Mouse (Mus musculus) fat pad, adult 2 months (tissue): Measurements from ENCODE around the gene Fgfr2.

ENCODE experiments used
- DNase-seq: peaks from one replicate; pipeline ENCODE4 v3.0.0-alpha.2; 2011; ENCODE audit warnings: low read depth, low spot score; ENCODE audit errors: extremely low read depth

Fgfr2 gene

GRCm38 (mm10) chr7:133048085-133048630 is 75.0 kb downstream of the Fgfr2 start:
- DNase-seq: no peak

GRCm38 (mm10) chr7:133047287-133047686 is 75.9 kb downstream of the Fgfr2 start:
- no peak for DNase-seq

- peak; percentile 76 for DNase-seq
Measured at GRCm38 (mm10) chr7:133044721-133045120, 78.4 kb downstream of the Fgfr2 start.

- no peak for DNase-seq
Measured at GRCm38 (mm10) chr7:133041784-133042183, 81.4 kb downstream of the Fgfr2 start.

DNA sequence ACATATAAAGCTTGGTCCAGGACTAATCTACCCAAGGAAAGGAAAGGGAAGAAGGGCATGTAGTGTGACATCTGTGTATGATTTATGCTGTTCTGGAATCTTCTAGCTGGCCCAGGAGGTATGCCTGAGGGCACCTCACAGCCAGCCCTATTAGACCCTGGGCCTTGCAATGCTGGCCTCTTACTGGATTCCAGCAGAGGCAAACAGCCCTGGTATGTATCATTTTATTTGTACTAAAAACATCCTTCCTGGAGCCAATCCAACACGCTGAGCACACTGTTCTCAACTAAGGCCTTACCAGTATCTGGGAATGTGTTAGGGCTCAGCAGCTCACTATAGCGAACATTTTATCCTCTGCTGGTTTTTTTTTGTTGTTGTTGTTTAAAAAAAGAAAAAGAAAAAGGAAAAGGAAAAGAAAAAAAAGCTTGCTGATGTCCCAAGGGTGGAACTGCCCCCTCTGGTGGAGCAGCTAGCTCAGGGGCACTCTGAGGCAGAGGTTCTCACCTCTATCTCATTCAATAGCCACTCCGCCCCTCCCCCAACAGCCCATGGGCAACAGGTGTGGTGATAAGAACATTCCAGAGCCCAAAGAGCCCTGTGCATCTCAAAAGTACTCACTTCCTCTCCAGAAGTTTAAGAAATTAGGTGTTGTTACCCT is 82.3 kb downstream of the Fgfr2 start:
- no peak for DNase-seq

DNA sequence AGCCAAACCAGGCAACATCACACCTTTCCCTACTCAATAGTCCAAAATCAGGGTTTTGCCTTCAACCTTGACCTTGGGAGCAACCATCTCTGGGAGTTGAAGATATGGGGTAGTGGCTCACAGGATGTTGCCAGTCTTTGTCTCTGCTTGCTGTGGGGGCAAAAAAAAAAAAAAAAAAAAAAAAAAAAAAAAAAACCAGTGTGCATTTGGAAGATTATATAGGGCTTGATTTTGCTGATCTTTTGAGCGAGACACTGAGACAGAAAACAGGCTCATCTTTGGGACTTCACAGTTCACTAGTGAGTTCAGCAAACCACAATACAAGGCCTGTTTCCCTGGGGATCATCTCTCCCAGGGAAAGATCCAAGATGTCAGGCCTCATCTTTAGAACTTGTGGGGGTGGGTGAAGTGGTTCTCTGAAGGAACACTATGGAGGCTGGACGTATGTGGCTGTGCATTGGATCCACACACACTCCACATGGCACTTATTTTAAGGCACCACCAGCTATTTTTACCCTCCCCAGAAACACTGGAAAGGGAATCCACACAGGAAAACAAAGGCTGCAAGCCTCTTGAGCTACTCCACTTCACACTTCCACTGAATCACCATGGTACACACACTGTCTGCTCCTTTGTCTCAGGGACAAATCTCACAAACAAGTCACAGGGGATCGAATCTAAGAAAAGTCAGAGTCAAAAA is 83.4 kb downstream of the Fgfr2 start:
- no peak for DNase-seq

DNA sequence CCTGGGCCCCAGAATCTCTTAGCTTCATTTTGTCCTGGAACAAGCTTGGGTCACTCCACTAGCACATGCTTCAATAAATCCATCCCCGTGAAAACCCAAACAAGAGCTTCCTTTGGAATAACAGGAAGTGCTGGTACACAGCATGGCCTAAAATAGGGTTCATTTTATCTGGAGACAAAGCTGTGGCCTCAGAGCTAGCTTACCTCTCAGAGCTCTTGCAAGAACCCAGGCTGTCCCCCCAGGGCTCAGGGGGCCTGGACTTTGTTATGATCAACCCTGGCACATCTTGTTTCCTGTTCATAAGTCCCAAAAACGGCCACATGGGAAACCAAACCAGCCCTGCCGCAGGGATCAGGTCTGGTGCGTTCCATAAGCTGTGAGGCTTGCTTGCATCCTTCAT is 85.5 kb downstream of the Fgfr2 start:
- no peak for DNase-seq

DNA sequence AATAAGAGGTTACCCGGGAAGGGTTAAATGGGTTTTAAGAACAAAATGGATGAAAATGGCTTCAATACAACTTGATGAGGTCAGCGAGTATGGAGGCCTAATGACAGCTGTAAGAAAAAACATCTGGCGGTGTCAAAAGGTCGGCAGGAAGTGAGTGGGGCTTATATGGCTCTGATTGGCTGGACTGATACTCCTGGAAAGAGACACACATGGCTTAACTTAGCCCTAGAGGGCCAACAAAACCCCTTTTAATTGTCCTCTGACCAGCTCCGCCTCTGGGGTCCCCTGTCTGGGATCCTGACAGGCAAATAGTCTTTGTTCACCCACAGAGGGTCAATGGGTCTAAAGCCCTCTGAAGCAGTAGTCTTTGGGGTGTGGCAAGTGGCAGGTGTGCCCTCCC is 85.9 kb downstream of the Fgfr2 start:
- no peak for DNase-seq

GRCm38 (mm10) chr7:133035901-133036300 is 87.2 kb downstream of the Fgfr2 start:
- DNase-seq: no peak

GRCm38 (mm10) chr7:133032589-133033203 is 90.5 kb downstream of the Fgfr2 start:
- DNase-seq: no peak

GRCm38 (mm10) chr7:133029496-133030047 is 93.6 kb downstream of the Fgfr2 start:
- no peak for DNase-seq

DNA sequence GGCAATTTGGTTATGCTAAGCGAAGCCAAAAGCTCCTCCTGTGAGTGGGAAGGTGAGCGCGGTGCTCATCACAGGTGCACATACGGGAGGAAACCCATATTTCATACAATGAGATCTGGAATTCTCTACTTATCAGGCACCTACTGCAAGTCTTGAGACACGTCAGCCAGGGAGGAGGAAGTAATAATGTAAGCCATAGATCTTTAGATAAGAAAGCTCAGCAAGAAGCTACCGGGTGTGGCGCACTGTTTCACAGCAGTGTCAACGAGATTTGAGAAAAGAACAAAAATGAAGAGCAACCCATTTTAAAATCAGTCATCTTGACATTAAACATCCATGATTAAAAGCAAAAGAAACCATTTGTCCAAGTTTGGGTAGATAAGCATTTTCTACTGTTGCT is 94.1 kb downstream of the Fgfr2 start:
- no peak for DNase-seq

- no peak for DNase-seq
Measured at GRCm38 (mm10) chr7:133027930-133028329, 95.2 kb downstream of the Fgfr2 start.

DNA sequence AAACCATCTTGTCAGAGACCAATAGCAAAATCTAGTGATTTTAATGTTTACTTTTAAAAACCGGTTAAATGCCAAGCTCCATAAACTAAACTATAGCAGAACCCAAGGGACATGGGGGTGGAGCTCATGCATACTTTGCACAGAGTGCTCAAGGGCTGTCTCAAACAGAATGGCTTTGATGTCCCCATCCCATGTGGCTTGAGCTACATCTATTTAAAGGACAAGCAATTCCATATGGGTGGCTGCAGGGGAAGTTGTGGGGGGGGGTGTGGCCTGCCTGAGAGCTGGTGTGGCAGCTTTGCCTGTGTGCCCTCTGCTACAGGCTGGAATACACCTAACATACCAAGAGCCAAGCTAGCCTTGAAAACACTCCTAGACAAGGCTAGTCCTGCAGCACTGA is 98.5 kb downstream of the Fgfr2 start:
- no peak for DNase-seq

DNA sequence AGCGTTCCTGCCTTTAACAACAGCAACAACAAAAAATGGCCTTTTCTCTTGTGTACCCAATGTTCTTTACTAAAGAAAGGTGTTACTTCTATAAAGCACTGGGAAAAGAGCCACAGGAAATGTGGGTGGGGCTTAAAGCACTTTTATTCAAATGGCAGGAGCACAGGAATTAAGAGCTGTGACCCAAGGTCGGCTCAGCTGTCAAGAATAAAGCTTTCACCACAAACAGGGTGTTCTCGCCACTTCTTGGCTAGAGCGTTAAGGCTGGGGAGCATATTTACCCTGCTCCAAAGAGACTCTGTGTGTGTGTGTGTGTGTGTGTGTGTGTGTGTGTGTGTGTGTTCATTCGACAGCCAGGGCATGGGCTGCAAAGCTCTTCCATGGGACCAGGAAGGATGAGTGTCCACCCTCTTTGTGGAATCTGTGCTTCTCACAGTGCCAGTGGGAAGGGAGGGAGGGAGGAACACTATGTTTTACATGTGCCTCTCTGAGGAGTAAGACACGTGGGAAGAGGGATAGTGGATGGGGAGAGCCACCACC is 103.6 kb downstream of the Fgfr2 start:
- DNase-seq: no peak

DNA sequence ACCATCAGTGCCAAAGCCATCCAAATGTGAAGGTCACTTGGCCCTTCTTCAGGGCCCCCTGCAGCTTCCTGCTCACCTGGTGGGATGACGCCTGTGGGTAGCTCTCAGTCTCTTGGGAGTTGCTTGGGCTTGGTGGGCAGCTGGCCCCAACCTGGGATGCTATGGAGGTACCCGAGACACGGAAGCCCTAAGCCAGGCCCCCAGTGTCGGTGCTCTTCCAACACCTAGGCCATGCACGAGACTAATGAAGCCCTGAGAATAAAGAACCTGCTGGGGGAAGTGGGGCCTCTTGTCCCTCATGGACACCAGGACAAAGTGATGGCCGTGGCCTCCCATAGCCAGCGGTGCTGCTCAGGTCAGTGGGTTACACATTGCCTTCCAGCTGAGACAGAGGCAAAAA is 104.2 kb downstream of the Fgfr2 start:
- DNase-seq: no peak

GRCm38 (mm10) chr7:133015416-133016070 is 107.6 kb downstream of the Fgfr2 start:
- DNase-seq: no peak

DNA sequence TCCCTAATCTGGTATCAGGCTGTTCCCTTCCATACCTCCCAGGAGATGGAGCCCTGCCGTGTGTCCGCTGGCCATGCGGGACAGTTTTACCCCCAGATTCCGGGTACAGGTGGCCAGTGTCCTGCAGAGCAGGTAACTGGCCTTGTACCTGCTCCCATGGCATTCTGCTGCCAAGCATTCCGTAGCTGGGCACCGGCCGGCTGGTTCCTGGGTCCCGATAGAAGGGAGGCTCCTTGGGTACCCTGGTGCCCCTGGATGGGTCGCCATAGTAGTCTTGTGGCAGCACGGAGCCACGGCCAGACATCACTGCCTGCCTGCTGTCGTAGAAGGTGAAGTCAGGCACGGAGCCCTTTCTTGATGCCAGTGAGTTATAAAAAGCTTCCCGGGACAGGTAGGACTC is 108.5 kb downstream of the Fgfr2 start:
- no peak for DNase-seq

GRCm38 (mm10) chr7:133013923-133014322 is 109.2 kb downstream of the Fgfr2 start:
- DNase-seq: no peak

GRCm38 (mm10) chr7:133012637-133013366 is 110.3 kb downstream of the Fgfr2 start:
- no peak for DNase-seq
